Mouse (Mus musculus) embryonic facial prominence, embryonic 15.5 days (tissue): ENCODE results near the gene Bdh2. TPM values are rescaled to one million over a fixed set of nuclear protein-coding genes. Genes with fewer than 3 reads are reported as not detected.
A peak's percentile ranks its signal among the peaks of the same experiment; 100 is the strongest.

ENCODE experiments used
- ATAC-seq: fragments of 200-750 bp; cut with Nextera tagmentation; 2 replicates; pipeline ENCODE4 v1.8.0; 2017; ENCODE audit warnings: low read depth, moderate TSS enrichment; ENCODE audit not compliant: insufficient number of reproducible peaks, low FRiP score, low TSS enrichment
- H3K27ac ChIP-seq: fragments of 300-500 bp; sonication (generic); replicated peaks from 2 replicates; pipeline ENCODE4 v1.5.1; 2015; ENCODE audit warnings: mild to moderate bottlenecking, inconsistent platforms
- H3K27me3 ChIP-seq: fragments of 300-500 bp; sonication (generic); 2 replicates; pipeline ENCODE4 v1.6.1; 2015; ENCODE audit warnings: inconsistent platforms
- H3K36me3 ChIP-seq: fragments of 300-500 bp; sonication (generic); 2 replicates; pipeline ENCODE4 v1.6.1; 2015; ENCODE audit warnings: mild to moderate bottlenecking, inconsistent platforms
- H3K4me1 ChIP-seq: fragments of 300-500 bp; sonication (generic); 2 replicates; pipeline ENCODE4 v1.6.1; 2015; ENCODE audit warnings: inconsistent platforms
- H3K4me2 ChIP-seq: fragments of 300-500 bp; sonication (generic); replicated peaks from 2 replicates; pipeline ENCODE4 v1.6.1; 2015; ENCODE audit warnings: mild to moderate bottlenecking, inconsistent platforms
- H3K4me3 ChIP-seq: fragments of 300-500 bp; sonication (generic); replicated peaks from 2 replicates; pipeline ENCODE4 v1.5.1; 2015; ENCODE audit warnings: mild to moderate bottlenecking, inconsistent platforms
- H3K9ac ChIP-seq: fragments of 300-500 bp; sonication (generic); 2 replicates; pipeline ENCODE4 v1.6.1; 2015; ENCODE audit warnings: inconsistent platforms
- H3K9me3 ChIP-seq: fragments of 300-500 bp; sonication (generic); replicated peaks from 2 replicates; pipeline ENCODE4 v1.6.1; 2016; ENCODE audit warnings: inconsistent platforms
- WGBS: fragments of 180-500 bp; shearing (Covaris S2); methylation state at CpG from one replicate; pipeline ENCODE4 v1.1.7; 2015; 5-methylcytosine and 5-hydroxymethylcytosine counted together
- polyA plus RNA-seq: library from polyadenylated mRNA; unstranded; fragments of >200 nt; fragmentation: Nextera tagmentation; extraction: Ambion mirVana; gene quantifications from 2 replicates; pipeline ENCODE4 v1.2.1, GENCODE M21; 2015

Bdh2 gene
- polyA plus RNA-seq, 1 experiment from 2014 or later: 13.4 TPM

GRCm38 (mm10) chr3:135300081-135300480 is 19.1 kb downstream of the Bdh2 start:
- no peak overlapping the region for H3K27ac ChIP-seq
- no peak overlapping the region for H3K4me3 ChIP-seq
- no peaks in the 10 kb centered on the region for H3K36me3 ChIP-seq
- 0 out of 2 replicates have a peak, but pooled peaks cover 1% of the 10 kb centered on the region for H3K4me1 ChIP-seq
- H3K9me3 ChIP-seq: no peaks in the 10 kb centered on the region
- peaks cover 5% of the 10 kb centered on the region; the same call in 1 of the 2 replicates for H3K27me3 ChIP-seq
- no peak overlapping the region for H3K4me2 ChIP-seq
- ATAC-seq: no peak
- H3K9ac ChIP-seq: no peak overlapping the region
- 76% methylated on average over 6 of the region's 6 CpGs for WGBS

DNA sequence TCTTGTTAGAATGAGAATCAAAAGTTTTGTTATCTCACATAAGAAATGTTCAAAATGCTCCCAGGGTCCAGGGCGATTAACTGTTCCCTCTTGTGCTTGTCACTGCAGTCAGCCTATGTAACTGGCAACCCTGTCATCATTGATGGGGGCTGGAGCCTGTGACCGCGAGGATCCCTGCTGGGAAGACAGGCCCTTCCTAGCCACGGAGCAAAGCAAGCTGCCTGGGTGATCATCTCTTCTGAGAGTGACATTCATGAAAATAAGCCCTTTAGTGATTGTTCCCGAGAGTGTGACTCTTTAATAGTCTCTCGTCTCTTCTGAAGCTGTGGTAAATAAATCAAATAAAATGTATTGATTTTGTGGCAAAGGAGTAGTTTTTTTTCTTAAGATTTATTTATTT is 23.0 kb downstream of the Bdh2 start:
- WGBS: 48% methylated on average over 6 of the region's 6 CpGs

DNA sequence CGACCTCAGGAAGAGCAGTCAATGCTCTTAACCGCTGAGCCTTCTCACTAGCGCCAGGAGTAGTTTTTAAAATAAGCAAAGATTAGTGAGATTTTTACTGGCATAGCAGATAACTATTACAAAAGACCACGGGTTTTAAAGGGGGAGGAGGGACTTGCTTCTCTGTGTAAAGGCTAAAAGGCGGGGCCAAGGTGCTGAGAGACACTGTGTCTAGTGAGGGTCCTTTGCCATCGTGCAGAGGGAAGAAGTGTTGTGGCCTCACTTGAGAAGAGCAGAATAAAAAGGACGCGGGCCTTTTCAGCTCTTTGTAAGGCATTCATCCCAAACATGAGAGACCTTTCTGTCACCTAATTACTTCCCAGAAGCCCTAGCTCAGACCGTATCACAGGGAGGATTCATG is 23.5 kb downstream of the Bdh2 start:
- Histone ChIP-seq H3K27me3 (peaks cover 16% of the 10 kb centered on the region), H3K36me3 (no peaks in the 10 kb centered on the region), H3K4me2 (no peak overlapping the region), H3K9me3 (no peaks in the 10 kb centered on the region), H3K9ac (no peak overlapping the region), H3K27ac (no peak overlapping the region), H3K4me1 (no peaks in the 10 kb centered on the region), H3K4me3 (no peak overlapping the region)
- WGBS: 31% methylated on average over 9 of the region's 9 CpGs
- no peak for ATAC-seq

More for the DNA sequence above, 23.0 kb downstream of the Bdh2 start:
- Histone ChIP-seq H3K9me3 (no peaks in the 10 kb centered on the region), H3K9ac (no peak overlapping the region), H3K4me1 (no peaks in the 10 kb centered on the region), H3K27ac (no peak overlapping the region), H3K4me3 (no peak overlapping the region), H3K4me2 (no peak overlapping the region), H3K27me3 (peaks cover 16% of the 10 kb centered on the region), H3K36me3 (no peaks in the 10 kb centered on the region)
- no peak for ATAC-seq

DNA sequence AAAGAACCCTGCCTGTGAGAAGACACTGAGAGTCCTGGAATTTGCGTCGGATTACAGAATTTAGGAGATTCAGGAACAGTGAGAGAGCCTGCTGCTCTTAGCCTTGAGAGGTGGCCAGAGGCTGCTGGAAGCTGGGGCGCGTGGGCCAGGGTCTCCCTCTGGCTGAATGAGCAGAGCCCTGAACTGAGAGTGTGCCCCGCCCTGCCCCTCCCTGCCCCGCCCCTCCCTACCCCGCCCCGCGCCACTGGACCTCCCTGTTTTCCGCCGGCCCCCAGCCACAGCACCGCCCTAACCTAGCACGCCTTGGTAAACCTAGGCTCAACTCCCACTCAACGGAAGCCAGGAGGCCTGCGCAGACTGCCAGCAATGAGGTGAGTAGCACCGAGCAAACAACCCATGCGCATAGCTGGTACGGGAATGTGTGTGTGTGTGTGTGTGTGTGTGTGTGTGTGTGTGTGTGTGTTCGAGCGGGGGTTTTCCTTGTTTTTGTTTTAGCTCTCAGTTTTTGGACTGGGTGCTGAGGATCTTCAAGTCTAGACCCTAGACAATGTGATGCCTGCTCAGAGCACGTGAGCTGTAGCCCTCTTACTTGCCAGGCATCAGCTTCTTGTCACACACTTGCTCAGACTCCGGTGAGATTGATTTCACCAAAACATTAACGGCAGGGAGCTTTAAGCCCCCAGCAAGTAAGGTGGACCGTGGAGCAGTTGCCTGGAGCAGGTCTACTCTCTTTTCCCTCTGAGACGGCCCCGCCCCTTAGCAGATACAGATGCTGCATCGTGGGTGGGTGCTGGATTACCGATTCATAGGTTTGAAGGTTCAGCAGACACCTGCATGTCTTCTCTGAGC is 26.6 kb downstream of the Bdh2 start, which contains the start of gene Slc9b2:
Gene Slc9b2, plus strand, starts transcription at position 290 of the 849 bp plus-strand sequence.
- Histone ChIP-seq H3K4me1 (no peaks in the 10 kb centered on the region), H3K4me3 (peak within 1 kb of the TSS; percentile 35), H3K27ac (no peak within 1 kb of the TSS), H3K9ac (no peak within 1 kb of the TSS), H3K27me3 (peaks cover 13% of the 10 kb centered on the region), H3K9me3 (no peaks in the 10 kb centered on the region), H3K36me3 (no peaks in the 10 kb centered on the region), H3K4me2 (peak within 1 kb of the TSS; percentile 63)
- WGBS: 7% methylated on average over 27 of the region's 28 CpGs
- peak; percentile 80 for ATAC-seq

- no peak overlapping the region for H3K27ac ChIP-seq
- peaks cover 4% of the 10 kb centered on the region; the same call in 1 of the 2 replicates for H3K4me1 ChIP-seq
- WGBS: 16% methylated on average over 2 of the region's 2 CpGs
- H3K4me2 ChIP-seq: no peak overlapping the region
- H3K27me3 ChIP-seq: no peaks in the 10 kb centered on the region; the same call in 1 of the 2 replicates
- ATAC-seq: no peak
- no peak overlapping the region for H3K4me3 ChIP-seq
- H3K9ac ChIP-seq: no peak overlapping the region
- H3K36me3 ChIP-seq: no peaks in the 10 kb centered on the region
- H3K9me3 ChIP-seq: no peaks in the 10 kb centered on the region
Observed at GRCm38 (mm10) chr3:135312916-135313491, 32.0 kb downstream of the Bdh2 start.

DNA sequence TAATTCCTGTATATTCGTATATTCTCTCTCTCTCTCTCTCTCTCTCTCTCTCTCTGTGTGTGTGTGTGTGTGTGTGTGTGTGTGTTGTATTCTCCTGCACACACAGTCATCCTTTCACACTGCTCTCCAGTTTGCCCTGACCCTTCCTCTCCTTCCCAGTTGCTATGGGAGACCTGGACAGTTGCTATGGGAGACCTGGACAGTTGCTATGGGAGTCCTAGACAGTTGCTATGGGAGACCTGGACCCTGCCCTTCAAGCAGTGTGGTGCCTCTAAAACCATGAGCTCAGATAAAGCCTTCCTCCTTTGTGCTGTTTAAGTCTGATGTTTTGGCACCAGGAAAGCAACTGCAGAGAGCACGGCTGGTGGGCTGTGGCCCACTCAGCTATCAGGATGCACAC is 32.7 kb downstream of the Bdh2 start:
- Histone ChIP-seq H3K4me1 (peaks cover 4% of the 10 kb centered on the region; the same call in 1 of the 2 replicates), H3K9ac (no peak overlapping the region), H3K4me3 (no peak overlapping the region), H3K4me2 (no peak overlapping the region), H3K9me3 (no peaks in the 10 kb centered on the region), H3K27ac (no peak overlapping the region), H3K27me3 (no peaks in the 10 kb centered on the region), H3K36me3 (no peaks in the 10 kb centered on the region)
- 80% methylated on average over 2 of the region's 2 CpGs for WGBS
- no peak for ATAC-seq

- Histone ChIP-seq H3K9ac (no peak overlapping the region), H3K4me1 (peaks cover 4% of the 10 kb centered on the region; the same call in 1 of the 2 replicates), H3K4me2 (no peak overlapping the region), H3K4me3 (no peak overlapping the region), H3K9me3 (no peaks in the 10 kb centered on the region), H3K36me3 (no peaks in the 10 kb centered on the region), H3K27ac (no peak overlapping the region), H3K27me3 (no peaks in the 10 kb centered on the region)
- 48% methylated on average over 2 of the region's 2 CpGs for WGBS
- ATAC-seq: no peak
Observed at GRCm38 (mm10) chr3:135314811-135315210, 33.8 kb downstream of the Bdh2 start.

DNA sequence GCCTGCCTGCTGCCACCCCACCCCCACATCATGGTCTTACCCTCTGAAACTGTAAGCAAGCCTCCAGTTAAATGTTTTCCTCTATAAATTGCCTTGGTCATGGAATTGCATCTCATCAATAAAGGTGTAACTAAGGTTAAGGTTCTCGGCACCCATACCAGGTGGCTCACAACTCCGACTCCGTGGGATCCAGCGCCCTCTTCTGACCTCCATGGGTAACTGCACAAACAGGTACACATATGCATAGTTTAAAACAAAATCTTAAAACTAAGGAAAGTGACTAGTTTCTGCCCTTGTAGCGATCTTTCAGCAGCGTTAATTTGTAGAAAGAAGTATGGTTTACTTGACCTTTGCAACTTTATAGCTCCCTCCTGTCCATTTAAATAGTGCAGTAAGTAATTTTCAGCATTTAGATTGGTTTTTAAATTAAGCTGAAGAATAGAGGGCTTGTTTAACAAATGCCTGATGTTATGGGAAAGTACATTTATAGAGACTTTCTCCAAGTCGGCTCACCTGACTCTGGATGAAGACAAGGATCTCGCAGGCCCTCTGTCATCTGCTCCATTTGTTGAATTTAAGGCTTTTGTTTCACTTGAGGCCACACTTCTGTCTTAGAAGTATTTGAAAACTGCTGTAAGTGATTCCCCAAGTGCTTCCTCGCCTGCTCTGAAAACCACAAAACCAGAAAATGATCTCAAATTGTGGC is 34.9 kb downstream of the Bdh2 start:
- Histone ChIP-seq H3K36me3 (no peaks in the 10 kb centered on the region), H3K4me1 (peaks cover 4% of the 10 kb centered on the region; the same call in 1 of the 2 replicates), H3K9ac (no peak overlapping the region), H3K4me2 (no peak overlapping the region), H3K9me3 (no peaks in the 10 kb centered on the region), H3K27ac (no peak overlapping the region), H3K4me3 (no peak overlapping the region), H3K27me3 (no peaks in the 10 kb centered on the region)
- no peak for ATAC-seq
- 80% methylated on average over 9 of the region's 9 CpGs for WGBS

DNA sequence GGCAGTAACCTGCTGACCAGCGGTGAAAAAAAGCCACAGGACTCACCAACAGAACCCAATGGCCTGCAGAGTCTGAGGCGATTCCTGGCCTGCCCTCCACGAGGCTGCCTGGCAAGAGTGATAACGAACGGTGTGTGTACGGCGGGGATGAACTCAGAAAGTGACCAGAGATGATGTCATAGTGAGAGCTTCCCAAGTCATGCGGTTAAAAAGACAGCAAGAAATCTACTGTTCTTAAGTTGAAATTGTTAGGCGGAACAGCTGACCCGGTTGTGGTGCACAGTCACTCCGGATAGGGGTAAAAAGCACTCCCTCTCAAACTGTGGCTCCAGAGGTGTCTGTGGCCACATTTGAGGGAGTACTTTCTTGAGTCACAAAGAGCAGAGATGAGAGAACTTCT is 37.3 kb downstream of the Bdh2 start:
- H3K4me2 ChIP-seq: no peak overlapping the region
- peaks cover 4% of the 10 kb centered on the region; the same call in 1 of the 2 replicates for H3K4me1 ChIP-seq
- H3K36me3 ChIP-seq: no peaks in the 10 kb centered on the region
- no peak overlapping the region for H3K4me3 ChIP-seq
- 85% methylated on average over 11 of the region's 11 CpGs for WGBS
- H3K27me3 ChIP-seq: no peaks in the 10 kb centered on the region
- H3K27ac ChIP-seq: no peak overlapping the region
- H3K9ac ChIP-seq: no peak overlapping the region
- no peaks in the 10 kb centered on the region for H3K9me3 ChIP-seq
- ATAC-seq: no peak

GRCm38 (mm10) chr3:135324354-135324753 is 43.3 kb downstream of the Bdh2 start:
- H3K4me1 ChIP-seq: no peaks in the 10 kb centered on the region
- no peak for ATAC-seq

GRCm38 (mm10) chr3:135327176-135327575 is 46.2 kb downstream of the Bdh2 start:
- no peaks in the 10 kb centered on the region for H3K36me3 ChIP-seq
- no peak overlapping the region for H3K27ac ChIP-seq
- no peaks in the 10 kb centered on the region for H3K27me3 ChIP-seq
- peak; percentile 43; the same call in 1 of the 2 replicates for ATAC-seq
- WGBS: 57% methylated on average over 6 of the region's 6 CpGs
- no peaks in the 10 kb centered on the region for H3K9me3 ChIP-seq
- no peak overlapping the region for H3K4me2 ChIP-seq
- no peaks in the 10 kb centered on the region for H3K4me1 ChIP-seq
- no peak overlapping the region for H3K9ac ChIP-seq
- no peak overlapping the region for H3K4me3 ChIP-seq

More at GRCm38 (mm10) chr3:135324354-135324753, 43.3 kb downstream of the Bdh2 start:
- Histone ChIP-seq H3K4me3 (no peak overlapping the region), H3K27me3 (no peaks in the 10 kb centered on the region), H3K27ac (no peak overlapping the region), H3K9me3 (no peaks in the 10 kb centered on the region), H3K9ac (no peak overlapping the region), H3K36me3 (no peaks in the 10 kb centered on the region), H3K4me2 (no peak overlapping the region)
- WGBS: 57% methylated on average over 6 of the region's 6 CpGs
